Mouse (Mus musculus) ZHBTc4 (cell line): ENCODE data around the gene Men1.
A peak's percentile ranks its signal among the peaks of the same experiment; 100 is the strongest.

Experiments
- DNase-seq: peaks from one replicate; pipeline ENCODE4 v3.0.0-alpha.2; 2011; ENCODE audit warnings: low read depth, low spot score

Gene Men1

DNA sequence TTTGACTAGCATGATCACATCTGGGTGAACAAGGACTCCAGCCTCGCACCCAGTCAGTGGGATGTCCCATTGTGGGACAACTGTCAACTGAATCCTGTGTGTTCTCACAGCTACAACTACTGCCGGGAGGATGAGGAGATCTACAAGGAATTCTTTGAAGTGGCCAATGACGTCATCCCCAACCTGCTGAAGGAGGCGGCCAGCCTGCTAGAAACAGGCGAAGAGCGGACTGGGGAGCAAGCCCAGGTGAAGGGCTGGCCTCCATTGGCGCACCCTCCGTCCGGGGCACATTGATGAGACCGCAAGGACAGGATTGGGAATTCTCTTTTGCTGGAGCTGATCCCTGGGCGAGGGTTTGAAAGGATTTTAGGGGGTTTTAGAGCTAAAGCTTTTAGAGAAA lies 3.9 kb downstream of the Men1 start:
- no peak for DNase-seq

DNA sequence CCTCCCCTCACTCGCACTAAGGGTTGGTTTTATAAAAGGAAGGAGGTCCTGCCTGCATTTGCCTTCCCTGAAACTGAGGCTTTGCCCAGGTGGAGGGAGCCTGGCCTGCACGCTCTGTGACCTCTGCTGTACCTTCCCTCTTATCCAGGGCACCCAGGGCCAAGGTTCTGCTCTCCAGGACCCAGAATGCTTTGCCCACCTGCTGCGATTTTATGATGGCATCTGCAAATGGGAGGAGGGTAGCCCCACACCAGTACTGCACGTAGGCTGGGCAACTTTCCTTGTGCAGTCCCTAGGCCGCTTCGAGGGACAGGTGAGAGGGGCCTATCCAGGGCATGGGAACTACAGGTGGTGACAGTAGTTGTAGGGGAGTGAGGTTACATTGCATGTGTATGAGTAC lies 4.4 kb downstream of the Men1 start:
- DNase-seq, result no peak

GRCm38 (mm10) chr19:6339890-6340504 lies 5.2 kb downstream of the Men1 start:
- peak; percentile 75 for DNase-seq

- peak; percentile 87 for DNase-seq
Measured at GRCm38 (mm10) chr19:6340524-6341452, 6.0 kb downstream of the Men1 start, which contains the start of gene Map4k2. Gene Map4k2, plus strand, starts transcription at chr19:6341135.

GRCm38 (mm10) chr19:6341453-6342077 lies 6.8 kb downstream of the Men1 start:
- DNase-seq, result no peak

DNA sequence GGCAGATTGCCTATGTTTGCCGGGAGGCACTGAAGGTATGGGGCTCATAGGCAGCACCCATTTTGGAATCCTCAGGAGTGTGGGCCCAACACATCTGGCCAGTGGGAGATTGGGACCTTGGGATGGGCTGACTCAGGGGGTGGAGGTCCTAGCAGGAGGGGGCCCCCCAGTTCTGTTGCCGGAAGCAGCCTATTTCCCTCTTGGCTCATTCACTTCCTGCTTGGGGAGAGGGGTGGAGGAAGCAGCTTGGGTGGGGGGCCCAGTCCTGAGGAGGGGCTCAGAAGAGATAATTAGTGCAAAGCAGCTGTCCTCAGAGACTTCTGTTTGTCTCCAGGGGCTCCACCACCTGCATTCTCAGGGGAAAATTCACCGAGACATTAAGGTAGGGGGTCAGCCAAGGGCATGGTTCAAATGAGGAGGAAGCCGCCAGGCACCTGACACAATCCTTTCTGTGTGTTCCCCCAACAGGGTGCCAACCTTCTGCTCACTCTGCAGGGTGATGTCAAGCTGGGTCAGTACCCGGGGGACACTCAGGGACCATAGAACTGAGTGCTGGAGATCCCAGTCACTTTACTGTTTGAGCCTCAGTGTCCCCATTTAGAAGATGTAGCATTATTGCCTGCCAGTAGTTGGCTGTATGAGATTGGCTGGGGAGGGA lies 7.6 kb downstream of the Men1 start:
- no peak for DNase-seq

- DNase-seq, result no peak
Measured at GRCm38 (mm10) chr19:6343066-6343925, 8.5 kb downstream of the Men1 start.

- no peak for DNase-seq
Measured at GRCm38 (mm10) chr19:6343996-6344395, 9.2 kb downstream of the Men1 start.

- no peak for DNase-seq
Measured at GRCm38 (mm10) chr19:6346023-6346422, 11.2 kb downstream of the Men1 start.

GRCm38 (mm10) chr19:6346661-6347060 lies 11.9 kb downstream of the Men1 start:
- no peak for DNase-seq

- DNase-seq, result no peak
Measured at GRCm38 (mm10) chr19:6347615-6348014, 12.8 kb downstream of the Men1 start.

DNA sequence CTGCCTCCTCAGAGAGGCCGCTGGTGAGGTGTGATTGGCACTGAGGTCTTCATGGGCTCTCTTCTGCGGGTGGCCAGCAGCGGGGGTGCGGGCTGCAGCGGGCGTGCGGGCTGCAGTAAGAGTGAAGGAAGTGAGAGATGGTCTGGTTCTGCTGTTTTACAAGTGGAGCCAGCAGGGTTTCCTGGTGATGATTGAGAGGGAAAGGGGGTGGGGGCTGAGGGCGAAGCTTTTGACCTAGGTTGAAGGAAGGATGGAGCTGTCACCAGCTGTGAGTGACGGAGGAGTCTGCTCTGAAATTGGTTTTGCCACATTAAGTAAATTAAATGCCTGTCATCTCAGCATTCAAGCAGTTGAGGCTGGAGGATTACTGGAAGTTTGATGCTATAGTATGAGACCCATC lies 13.9 kb downstream of the Men1 start:
- no peak for DNase-seq

DNA sequence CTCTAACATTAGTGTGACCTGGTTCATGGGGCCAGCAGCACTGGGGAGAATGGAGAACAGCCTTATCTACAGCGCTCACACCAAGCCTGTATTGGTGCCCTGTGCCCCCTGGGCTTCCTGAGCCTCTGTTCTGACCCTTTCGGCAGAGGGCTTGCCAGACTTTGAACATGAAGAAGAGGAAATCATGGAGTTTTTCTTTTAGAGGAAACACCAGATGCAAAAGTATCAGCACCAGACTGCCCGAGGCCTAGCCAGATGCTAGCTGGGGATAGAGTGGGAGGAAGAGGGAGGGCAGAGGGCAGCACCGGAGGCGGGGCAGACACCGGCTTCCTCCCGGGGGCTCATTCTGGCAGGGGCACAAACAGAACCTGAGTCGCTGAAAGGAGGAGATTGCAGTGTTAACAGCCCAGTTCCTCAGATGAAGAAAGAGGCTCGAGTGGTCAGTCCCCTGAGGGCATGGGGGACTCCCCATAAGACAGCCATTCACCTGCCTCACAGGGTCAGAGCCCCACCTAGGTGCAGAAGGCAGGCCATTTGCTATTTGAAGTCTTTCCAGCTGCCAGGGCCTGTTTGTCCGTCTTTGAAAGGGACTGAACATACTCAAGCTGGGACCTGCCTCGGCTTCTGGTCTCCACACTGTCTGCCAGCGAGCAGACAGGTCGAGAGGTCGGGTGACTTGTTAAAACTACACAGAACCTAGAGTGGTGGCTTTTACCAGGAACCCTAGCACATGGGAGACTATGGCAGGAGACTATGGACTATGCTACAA lies 14.6 kb downstream of the Men1 start:
- no peak for DNase-seq

DNA sequence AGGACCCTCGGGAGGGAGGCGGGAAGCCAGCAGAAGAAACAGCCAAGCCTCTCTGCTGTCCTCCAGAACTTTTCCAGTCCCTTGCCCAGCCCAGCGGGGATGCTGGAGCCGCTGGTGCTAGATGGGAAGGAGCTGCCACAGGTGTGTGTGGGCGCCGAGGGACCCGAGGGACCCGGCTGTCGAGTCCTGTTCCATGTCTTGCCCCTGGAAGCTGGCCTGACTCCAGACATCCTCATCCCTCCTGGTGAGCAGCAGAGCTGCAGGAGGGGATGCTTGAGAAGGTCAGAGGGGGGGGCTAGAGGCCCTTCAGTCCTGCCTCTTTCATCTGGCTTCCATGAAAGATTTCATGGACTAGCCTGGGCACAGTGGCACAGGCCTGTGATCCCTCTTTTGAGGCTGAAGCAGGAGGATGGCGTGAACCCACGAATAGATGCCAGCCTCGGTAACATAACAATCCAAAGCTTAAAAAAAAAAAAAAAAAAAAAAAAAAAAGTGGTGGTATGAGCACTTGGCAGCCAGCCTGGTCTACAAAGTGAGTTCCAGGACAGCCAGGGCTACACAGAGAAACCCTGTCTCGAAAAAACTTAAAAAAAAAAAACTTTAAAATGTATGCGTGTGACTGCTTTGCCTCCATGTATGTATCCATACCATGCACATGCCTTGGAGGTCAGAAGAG lies 16.8 kb downstream of the Men1 start:
- DNase-seq, result no peak

GRCm38 (mm10) chr19:6352107-6352505 lies 17.3 kb downstream of the Men1 start:
- no peak for DNase-seq

- DNase-seq, result no peak
Measured at GRCm38 (mm10) chr19:6354030-6354429, 19.3 kb downstream of the Men1 start.

GRCm38 (mm10) chr19:6361291-6361690 lies 26.5 kb downstream of the Men1 start:
- DNase-seq, result no peak

DNA sequence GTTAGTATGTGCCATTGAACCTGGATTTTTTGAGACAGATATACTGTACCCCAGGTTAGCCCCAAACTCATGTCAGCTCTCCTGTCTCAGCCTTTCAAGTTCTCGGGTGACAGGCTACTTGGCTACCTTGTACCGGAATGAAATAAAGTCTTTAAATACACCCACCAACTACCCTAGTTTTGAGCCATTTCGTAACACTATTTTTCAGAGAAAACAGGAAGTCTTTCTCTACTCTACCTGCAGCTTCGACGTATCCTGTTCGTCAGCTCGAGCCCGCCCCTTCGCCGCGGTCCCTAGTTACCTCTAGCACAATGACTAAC lies 28.3 kb downstream of the Men1 start:
- DNase-seq, result no peak

DNA sequence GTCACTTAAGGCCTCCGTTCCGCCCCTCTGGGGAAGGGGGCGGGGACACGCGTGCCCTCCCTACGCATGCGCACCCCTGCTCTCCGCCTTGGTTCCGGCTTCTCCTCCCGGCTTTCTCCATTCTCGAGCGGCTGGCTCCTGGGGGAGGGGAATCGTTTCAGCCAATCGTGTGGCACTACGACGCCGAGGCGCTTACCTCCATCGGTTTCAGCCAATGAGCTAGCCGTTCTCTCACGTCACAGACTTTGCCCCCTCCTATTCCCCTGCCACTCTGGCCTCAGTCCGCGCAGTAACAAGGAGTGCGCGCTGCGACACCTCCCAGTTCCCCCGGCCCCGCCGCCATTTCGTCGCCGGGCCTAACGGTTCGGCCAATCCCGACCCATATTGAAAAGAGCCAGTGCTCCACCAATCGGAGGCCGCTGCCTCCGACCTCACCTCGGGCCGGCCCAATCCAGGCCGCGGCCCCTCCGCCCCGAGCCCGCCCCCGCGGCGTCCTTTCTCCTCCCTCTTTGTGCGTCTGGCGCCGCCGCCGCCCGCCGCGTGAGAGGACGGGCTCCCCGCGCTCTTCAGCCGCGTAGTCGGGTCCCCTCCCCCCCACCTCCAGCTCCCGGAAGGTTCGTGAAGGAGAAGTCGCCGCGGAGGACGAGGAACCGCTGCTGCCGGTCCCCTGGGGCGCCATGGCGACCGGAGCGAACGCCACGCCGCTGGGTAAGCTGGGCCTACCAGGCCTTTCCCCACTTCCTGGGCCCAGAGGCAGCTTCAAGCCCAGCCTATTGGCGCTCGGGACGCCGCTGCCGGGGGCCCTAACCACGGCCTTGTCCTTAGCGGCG lies 28.8 kb downstream of the Men1 start, which contains the start of gene Sf1:
Gene Sf1 (plus strand): TSS at position 280 of the 830 bp plus-strand sequence.
- peak; percentile 100 for DNase-seq
